Mouse (Mus musculus) hindbrain, embryonic 10.5 days (tissue): ENCODE results near the gene Sfr1. TPM values are rescaled to one million over a fixed set of nuclear protein-coding genes. Genes with fewer than 3 reads are reported as not detected.

Source experiments
- DNase-seq: peaks from one replicate; pipeline ENCODE4 v3.0.0-alpha.2; 2017; ENCODE audit warnings: low spot score
- H3K27ac ChIP-seq: fragments of 300-500 bp; sonication (generic); 2 replicates; pipeline ENCODE4 v1.5.1; 2016; ENCODE audit warnings: mild to moderate bottlenecking, moderate library complexity
- H3K27me3 ChIP-seq: fragments of 300-500 bp; sonication (generic); 2 replicates; pipeline ENCODE4 v1.6.1; 2016; ENCODE audit warnings: mild to moderate bottlenecking; ENCODE audit not compliant: poor library complexity, insufficient read depth, severe bottlenecking
- H3K36me3 ChIP-seq: fragments of 300-500 bp; sonication (generic); 2 replicates; pipeline ENCODE4 v1.6.1; 2016; ENCODE audit warnings: mild to moderate bottlenecking, moderate library complexity
- H3K4me1 ChIP-seq: fragments of 300-500 bp; sonication (generic); replicated peaks from 2 replicates; pipeline ENCODE4 v1.6.1; 2016; ENCODE audit warnings: mild to moderate bottlenecking
- H3K4me3 ChIP-seq: fragments of 300-500 bp; sonication (generic); 2 replicates; pipeline ENCODE4 v1.5.1; 2016; ENCODE audit warnings: mild to moderate bottlenecking, moderate library complexity
- H3K9me3 ChIP-seq: fragments of 300-500 bp; sonication (generic); 2 replicates; pipeline ENCODE4 v1.6.1; 2016; ENCODE audit warnings: mild to moderate bottlenecking, moderate library complexity
- WGBS: fragments of 180-500 bp; shearing (Covaris S2); methylation state at CpG from one replicate; pipeline ENCODE4 v1.1.7; 2016; 5-methylcytosine and 5-hydroxymethylcytosine counted together
- polyA plus RNA-seq: library from polyadenylated mRNA; unstranded; fragments of >200 nt; fragmentation: Nextera tagmentation; extraction: Ambion mirVana; gene quantifications from 2 replicates; pipeline ENCODE4 v1.2.1, GENCODE M21; 2016

The Sfr1 gene
- polyA plus RNA-seq, 1 experiment from 2014 or later, result 211 TPM

DNA sequence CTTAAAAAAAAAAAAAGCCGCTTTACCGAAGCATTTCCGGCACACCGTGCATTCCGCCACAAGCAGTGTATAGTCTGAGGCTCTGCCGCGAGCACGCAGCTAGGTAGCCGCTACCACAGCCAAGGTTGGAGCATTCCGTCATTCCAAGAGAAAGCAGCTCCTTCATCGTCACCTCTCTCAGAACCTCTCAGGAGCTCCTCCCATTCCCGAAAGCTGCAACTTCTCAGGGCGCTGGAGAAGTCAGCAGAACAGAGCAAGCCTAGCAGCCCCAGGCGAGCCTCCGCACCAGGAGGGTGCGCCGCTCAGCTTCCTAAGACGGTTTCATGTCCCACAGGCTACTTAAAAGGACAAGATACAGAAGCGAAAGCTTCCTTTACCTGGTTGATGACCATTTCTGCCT is 24.1 kb downstream of the Sfr1 start:
- no peak overlapping the region for H3K27ac ChIP-seq
- no peak overlapping the region for H3K4me3 ChIP-seq
- no peak for DNase-seq
- H3K9me3 ChIP-seq, result no peaks in the 10 kb centered on the region
- H3K27me3 ChIP-seq, result no peaks in the 10 kb centered on the region; the same call in 1 of the 2 replicates
- peaks cover 3% of the 10 kb centered on the region; the same call in 1 of the 2 replicates for H3K4me1 ChIP-seq
- H3K36me3 ChIP-seq, result no peaks in the 10 kb centered on the region
- WGBS, result 74% methylated on average over 19 of the region's 19 CpGs

DNA sequence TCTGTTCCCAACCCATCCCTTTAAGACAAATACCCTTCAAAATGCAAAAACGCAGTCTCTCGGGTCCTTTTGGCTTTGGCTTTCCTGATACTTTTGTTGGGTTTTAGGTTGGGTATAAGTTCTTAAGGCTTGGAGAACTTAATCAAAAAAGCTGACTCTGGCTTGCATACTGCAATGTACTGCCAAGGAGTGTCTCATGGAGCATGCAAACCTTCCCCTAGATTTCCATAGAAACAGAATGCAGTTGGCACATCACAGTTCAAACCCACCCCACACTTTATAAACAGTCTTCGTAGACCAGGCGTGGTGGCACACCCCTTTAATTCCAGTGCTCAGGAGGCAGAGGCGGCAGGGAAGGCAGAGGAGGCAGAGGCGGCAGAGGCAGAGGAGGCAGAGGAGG is 46.4 kb downstream of the Sfr1 start:
- no peak overlapping the region for H3K4me3 ChIP-seq
- H3K36me3 ChIP-seq, result no peaks in the 10 kb centered on the region
- H3K9me3 ChIP-seq, result no peaks in the 10 kb centered on the region
- WGBS, result 86% methylated on average over 6 of the region's 6 CpGs
- no peaks in the 10 kb centered on the region for H3K4me1 ChIP-seq
- no peak for DNase-seq
- no peaks in the 10 kb centered on the region for H3K27me3 ChIP-seq
- H3K27ac ChIP-seq, result no peak overlapping the region

DNA sequence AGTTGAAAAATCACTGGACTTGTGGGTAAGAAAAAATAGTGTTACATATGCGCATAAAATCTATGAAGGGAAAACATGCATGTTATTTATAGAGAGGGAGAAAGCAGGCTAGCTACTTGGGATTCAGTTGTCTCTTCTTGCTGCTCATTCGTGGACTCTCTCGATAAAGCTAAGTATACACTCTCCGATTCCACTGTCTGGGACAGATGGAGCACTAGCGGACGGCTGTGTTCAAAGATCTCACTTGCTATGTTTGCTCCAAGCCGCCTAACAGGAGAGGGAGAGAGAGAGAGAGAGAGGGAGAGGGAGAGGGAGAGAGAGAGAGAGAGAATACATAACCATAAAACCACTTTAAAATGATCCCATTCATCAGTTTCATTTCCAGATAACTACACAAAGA is 48.7 kb downstream of the Sfr1 start:
- Histone ChIP-seq H3K4me3 (no peak overlapping the region), H3K9me3 (no peaks in the 10 kb centered on the region), H3K27me3 (0 out of 2 replicates have a peak, but pooled peaks cover 4% of the 10 kb centered on the region), H3K36me3 (no peaks in the 10 kb centered on the region), H3K4me1 (no peaks in the 10 kb centered on the region), H3K27ac (no peak overlapping the region)
- DNase-seq, result no peak
- 94% methylated on average over 7 of the region's 7 CpGs for WGBS

DNA sequence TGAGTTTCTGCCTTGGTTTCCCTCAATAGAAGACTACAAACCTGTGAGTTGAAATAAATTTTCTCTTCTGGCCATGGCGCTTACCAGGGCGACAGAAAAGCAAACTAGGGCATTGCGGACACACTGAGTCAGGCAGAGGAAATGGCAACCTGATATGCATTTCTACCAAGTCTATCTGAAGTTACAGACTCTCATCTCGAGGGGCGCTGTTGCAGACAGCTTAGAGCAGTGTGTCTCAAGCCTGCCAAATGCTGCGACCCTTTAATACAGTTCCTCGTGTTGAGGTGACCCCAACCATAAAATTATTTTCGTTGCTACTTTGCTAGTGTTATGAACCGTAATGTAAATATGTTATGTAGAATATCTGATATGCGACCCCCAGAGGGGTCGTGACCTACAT is 49.5 kb downstream of the Sfr1 start:
- H3K27ac ChIP-seq, result no peak overlapping the region
- H3K9me3 ChIP-seq, result no peaks in the 10 kb centered on the region
- no peaks in the 10 kb centered on the region for H3K36me3 ChIP-seq
- H3K27me3 ChIP-seq, result 0 out of 2 replicates have a peak, but pooled peaks cover 4% of the 10 kb centered on the region
- DNase-seq, result no peak
- 76% methylated on average over 11 of the region's 11 CpGs for WGBS
- no peak overlapping the region for H3K4me3 ChIP-seq
- H3K4me1 ChIP-seq, result no peaks in the 10 kb centered on the region

DNA sequence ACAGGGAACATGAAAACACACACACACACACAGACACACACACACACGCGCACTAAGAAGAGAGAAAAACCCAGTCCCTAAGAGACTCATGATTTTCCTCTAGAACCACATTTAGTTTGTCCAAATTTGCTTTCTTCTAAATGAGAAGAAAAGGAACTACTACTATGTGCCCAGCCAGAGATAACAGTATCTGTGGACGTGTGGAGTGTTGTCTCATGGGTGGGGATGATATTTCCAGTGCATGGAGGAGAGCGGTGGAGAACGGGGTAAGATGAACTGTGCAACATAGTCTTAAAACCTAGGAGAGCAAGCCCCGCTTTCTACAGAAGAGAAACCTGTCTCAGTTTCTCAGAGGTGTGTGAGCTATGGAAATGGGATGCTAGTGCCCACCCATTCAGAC is 52.4 kb downstream of the Sfr1 start:
- no peak overlapping the region for H3K27ac ChIP-seq
- no peak overlapping the region for H3K4me3 ChIP-seq
- no peaks in the 10 kb centered on the region for H3K36me3 ChIP-seq
- no peak for DNase-seq
- H3K9me3 ChIP-seq, result no peaks in the 10 kb centered on the region
- 0 out of 2 replicates have a peak, but pooled peaks cover 4% of the 10 kb centered on the region for H3K27me3 ChIP-seq
- H3K4me1 ChIP-seq, result no peaks in the 10 kb centered on the region
- WGBS, result 92% methylated on average over 6 of the region's 6 CpGs

Other genes starting within 250 kb of the Sfr1 start
- 60.9 and 63.5 TPM in 2 replicates for gene Stn1, start 194.2 kb upstream of the Sfr1 start, polyA plus RNA-seq
- gene Slk, start 152.0 kb upstream of the Sfr1 start, polyA plus RNA-seq, result 5.1 and 7.8 TPM in 2 replicates
- 0.19 and 0.30 TPM in 2 replicates for gene Col17a1, start 39.6 kb upstream of the Sfr1 start, polyA plus RNA-seq
- gene Gsto1, start 123.3 kb downstream of the Sfr1 start, polyA plus RNA-seq, result 109 and 115 TPM in 2 replicates
- 1.6 and 1.8 TPM in 2 replicates for gene Gsto2, start 133.9 kb downstream of the Sfr1 start, polyA plus RNA-seq
- 0.07 and 1.0 TPM in 2 replicates for gene Cfap43, start 187.6 kb downstream of the Sfr1 start, polyA plus RNA-seq
- 20.7 and 21.9 TPM in 2 replicates for gene Itprip, start 187.6 kb downstream of the Sfr1 start, polyA plus RNA-seq
- gene Cfap58, start 206.0 kb downstream of the Sfr1 start, polyA plus RNA-seq, result 0.41 TPM in 1 of 2 replicates, not detected in the other